Mouse (Mus musculus): Measurements from ENCODE around the gene Lrrc57. TPM values are rescaled to one million over a fixed set of nuclear protein-coding genes. Genes with fewer than 3 reads are reported as not detected.
"Not testable (repeated sequence)": the region's sequence is repeated elsewhere in the genome, so short reads cannot be mapped to it uniquely, and the experiment has no call there.

Lrrc57 gene
- polyA plus RNA-seq, 1 experiment, result 2.1 TPM

DNA sequence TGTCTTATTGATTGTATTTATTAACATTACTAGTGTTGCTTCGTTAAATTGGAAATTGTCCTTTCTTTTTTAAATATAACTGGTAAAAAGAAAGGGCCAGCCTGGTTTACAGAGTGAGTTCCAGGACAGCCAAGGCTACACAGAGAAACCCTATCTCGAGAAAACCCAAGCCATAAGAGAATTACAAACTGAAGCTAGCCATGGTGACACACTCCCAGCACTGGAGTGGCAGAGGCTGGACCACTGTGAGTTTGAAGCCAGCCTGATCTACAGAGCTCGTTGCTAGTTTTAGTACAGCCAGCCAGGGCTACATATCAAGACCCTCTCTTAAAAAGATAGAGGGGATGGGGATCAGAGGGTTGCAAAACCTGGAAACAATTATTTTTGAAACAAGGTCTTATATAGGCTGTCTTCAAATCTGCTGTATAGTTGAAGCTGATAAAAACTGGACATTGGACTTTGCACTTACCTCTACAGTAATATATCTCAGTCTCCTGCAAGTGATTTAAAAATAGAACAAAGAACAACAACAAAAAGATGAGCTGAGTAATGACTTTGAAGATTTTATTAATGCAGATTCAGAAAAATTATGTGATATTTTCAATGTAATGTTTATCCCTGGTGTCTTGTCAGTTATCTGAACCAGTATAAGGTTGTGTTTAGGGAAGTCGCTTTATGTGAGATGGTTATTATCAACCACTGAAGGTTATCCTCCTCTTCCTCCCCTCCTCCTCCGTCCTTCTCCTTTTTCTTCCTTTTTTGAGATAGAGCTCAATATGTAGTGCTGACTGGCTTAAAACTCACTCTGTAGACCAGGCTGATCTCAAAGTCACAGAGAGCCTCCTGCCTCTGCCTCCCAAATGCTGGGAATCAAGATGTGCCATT lies 7.2 kb upstream of the Lrrc57 start:
- H3K9me3 ChIP-seq, result no peaks in the 10 kb centered on the region
- TF ChIP-seq GATA1 (IDR thresholded peaks at IDR 0.05; ENCODE audit: borderline replicate concordance, low read length) (no peak), FLI1 (IDR thresholded peaks at IDR 0.05; ENCODE audit: low read length) (no peak)
- peaks cover 80% of the 10 kb centered on the region for H3K36me3 ChIP-seq (replicated peaks; ENCODE audit: low read length)
- H3K4me1 ChIP-seq, result peaks cover 19% of the 10 kb centered on the region; the same call in 1 of the 2 replicates
- H3K4me3 ChIP-seq (replicated peaks), result no peak overlapping the region
- no peaks in the 10 kb centered on the region for H3K27me3 ChIP-seq (replicated peaks)

- Histone ChIP-seq H3K4me3 (replicated peaks) (no peak overlapping the region), H3K36me3 (replicated peaks; ENCODE audit: low read length) (peaks cover 56% of the 10 kb centered on the region), H3K4me1 (peaks cover 48% of the 10 kb centered on the region), H3K27me3 (replicated peaks) (no peaks in the 10 kb centered on the region), H3K9me3 (no peaks in the 10 kb centered on the region)
- TF ChIP-seq FLI1 (IDR thresholded peaks at IDR 0.05; ENCODE audit: low read length) (no peak), GATA1 (IDR thresholded peaks at IDR 0.05; ENCODE audit: borderline replicate concordance, low read length) (no peak)
Observed at GRCm38 (mm10) chr2:120606021-120606690, 3.2 kb downstream of the Lrrc57 start.

GRCm38 (mm10) chr2:120599506-120599905 lies 9.8 kb downstream of the Lrrc57 start:
- no peak overlapping the region for H3K4me3 ChIP-seq (replicated peaks)
- peaks cover 92% of the 10 kb centered on the region for H3K36me3 ChIP-seq (replicated peaks; ENCODE audit: low read length)
- H3K9me3 ChIP-seq, result no peaks in the 10 kb centered on the region
- peaks cover 39% of the 10 kb centered on the region for H3K4me1 ChIP-seq
- TF ChIP-seq FLI1 (IDR thresholded peaks at IDR 0.05; ENCODE audit: low read length) (no peak), GATA1 (IDR thresholded peaks at IDR 0.05; ENCODE audit: borderline replicate concordance, low read length) (no peak)
- no peaks in the 10 kb centered on the region for H3K27me3 ChIP-seq (replicated peaks)

- TF ChIP-seq FLI1 (IDR thresholded peaks at IDR 0.05; ENCODE audit: low read length) (no peak), GATA1 (IDR thresholded peaks at IDR 0.05; ENCODE audit: borderline replicate concordance, low read length) (no peak)
- H3K4me1 ChIP-seq, result peaks cover 46% of the 10 kb centered on the region
- H3K4me3 ChIP-seq (replicated peaks), result no peak overlapping the region
- H3K9me3 ChIP-seq, result no peaks in the 10 kb centered on the region
- no peaks in the 10 kb centered on the region for H3K27me3 ChIP-seq (replicated peaks)
- peaks cover 92% of the 10 kb centered on the region for H3K36me3 ChIP-seq (replicated peaks; ENCODE audit: low read length)
Observed at GRCm38 (mm10) chr2:120597734-120598133, 11.6 kb downstream of the Lrrc57 start.

GRCm38 (mm10) chr2:120592227-120592626 lies 17.1 kb downstream of the Lrrc57 start:
- H3K4me3 ChIP-seq (replicated peaks), result no peak overlapping the region
- no peaks in the 10 kb centered on the region for H3K27me3 ChIP-seq (replicated peaks)
- TF ChIP-seq GATA1 (IDR thresholded peaks at IDR 0.05; ENCODE audit: borderline replicate concordance, low read length) (no peak), FLI1 (IDR thresholded peaks at IDR 0.05; ENCODE audit: low read length) (no peak)
- peaks cover 32% of the 10 kb centered on the region for H3K4me1 ChIP-seq
- peaks cover 90% of the 10 kb centered on the region for H3K36me3 ChIP-seq (replicated peaks; ENCODE audit: low read length)
- H3K9me3 ChIP-seq, result no peaks in the 10 kb centered on the region

- Histone ChIP-seq H3K27me3 (replicated peaks) (no peaks in the 10 kb centered on the region), H3K36me3 (replicated peaks; ENCODE audit: low read length) (peaks cover 90% of the 10 kb centered on the region), H3K4me3 (replicated peaks) (no peak overlapping the region), H3K4me1 (peaks cover 24% of the 10 kb centered on the region), H3K9me3 (no peaks in the 10 kb centered on the region)
- TF ChIP-seq FLI1 (IDR thresholded peaks at IDR 0.05; ENCODE audit: low read length), result no peak
- no peak for TF ChIP-seq GATA1 (IDR thresholded peaks at IDR 0.05; ENCODE audit: borderline replicate concordance, low read length)
Observed at GRCm38 (mm10) chr2:120589759-120590158, 19.6 kb downstream of the Lrrc57 start.

GRCm38 (mm10) chr2:120578286-120578685 lies 31.0 kb downstream of the Lrrc57 start:
- TF ChIP-seq FLI1 (IDR thresholded peaks at IDR 0.05; ENCODE audit: low read length), result no peak
- TF ChIP-seq GATA1 (IDR thresholded peaks at IDR 0.05; ENCODE audit: borderline replicate concordance, low read length), result no peak
- Histone ChIP-seq H3K9me3 (no peaks in the 10 kb centered on the region), H3K4me3 (replicated peaks) (peak overlapping the region; percentile 46), H3K4me1 (peaks cover 85% of the 10 kb centered on the region), H3K27me3 (replicated peaks) (no peaks in the 10 kb centered on the region), H3K36me3 (replicated peaks; ENCODE audit: low read length) (peaks cover 43% of the 10 kb centered on the region)

- Histone ChIP-seq H3K27me3 (replicated peaks) (no peaks in the 10 kb centered on the region), H3K4me3 (replicated peaks) (peak overlapping the region; percentile 46), H3K4me1 (peaks cover 89% of the 10 kb centered on the region), H3K9me3 (no peaks in the 10 kb centered on the region), H3K36me3 (replicated peaks; ENCODE audit: low read length) (peaks cover 42% of the 10 kb centered on the region)
- TF ChIP-seq FLI1 (IDR thresholded peaks at IDR 0.05; ENCODE audit: low read length) (no peak), GATA1 (IDR thresholded peaks at IDR 0.05; ENCODE audit: borderline replicate concordance, low read length) (no peak)
Observed at GRCm38 (mm10) chr2:120577799-120578198, 31.5 kb downstream of the Lrrc57 start.

GRCm38 (mm10) chr2:120575978-120576377 lies 33.3 kb downstream of the Lrrc57 start:
- peaks cover 43% of the 10 kb centered on the region for H3K36me3 ChIP-seq (replicated peaks; ENCODE audit: low read length)
- no peak for TF ChIP-seq FLI1 (IDR thresholded peaks at IDR 0.05; ENCODE audit: low read length)
- TF ChIP-seq GATA1 (IDR thresholded peaks at IDR 0.05; ENCODE audit: borderline replicate concordance, low read length), result no peak; the same call in 2 of the 3 replicates
- no peaks in the 10 kb centered on the region for H3K9me3 ChIP-seq
- H3K4me1 ChIP-seq, result peaks cover 91% of the 10 kb centered on the region
- H3K4me3 ChIP-seq (replicated peaks), result peak overlapping the region; percentile 81
- no peaks in the 10 kb centered on the region for H3K27me3 ChIP-seq (replicated peaks)

- Histone ChIP-seq H3K27me3 (replicated peaks) (no peaks in the 10 kb centered on the region), H3K9me3 (no peaks in the 10 kb centered on the region), H3K4me1 (peaks cover 90% of the 10 kb centered on the region), H3K4me3 (replicated peaks) (peak overlapping the region; percentile 29), H3K36me3 (replicated peaks; ENCODE audit: low read length) (peaks cover 40% of the 10 kb centered on the region)
- TF ChIP-seq FLI1 (IDR thresholded peaks at IDR 0.05; ENCODE audit: low read length), result no peak
- no peak for TF ChIP-seq GATA1 (IDR thresholded peaks at IDR 0.05; ENCODE audit: borderline replicate concordance, low read length)
Observed at GRCm38 (mm10) chr2:120575121-120575520, 34.2 kb downstream of the Lrrc57 start.

DNA sequence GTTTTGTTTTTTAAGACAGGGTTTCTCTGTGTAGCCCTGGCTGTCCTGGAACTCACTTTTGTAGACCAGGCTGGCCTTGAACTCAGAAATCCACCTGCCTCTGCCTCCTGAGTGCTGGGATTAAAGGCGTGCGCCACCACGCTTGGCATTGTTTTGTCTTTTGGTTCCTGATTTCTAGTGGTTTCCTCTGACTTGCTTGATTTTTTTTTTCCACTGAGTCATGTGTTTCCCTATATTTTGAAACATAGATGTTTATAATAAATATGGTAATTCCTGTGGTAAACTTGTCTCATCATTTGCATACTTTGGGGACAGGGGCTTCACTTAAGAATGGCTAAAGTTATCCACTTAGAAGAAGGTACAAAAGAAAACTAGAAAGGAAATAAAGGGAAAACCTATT lies 37.2 kb downstream of the Lrrc57 start:
- not testable (repeated sequence) for H3K9me3 ChIP-seq; H3K4me3 ChIP-seq (replicated peaks); H3K27me3 ChIP-seq (replicated peaks)
- peaks cover 38% of the 10 kb centered on the region for H3K36me3 ChIP-seq (replicated peaks; ENCODE audit: low read length)
- H3K4me1 ChIP-seq, result peaks cover 75% of the 10 kb centered on the region

Data from megakaryocyte, embryonic 14.5 days (primary cell).